Mouse (Mus musculus): ENCODE results near the gene Tmem131l. TPM values are rescaled to one million over a fixed set of nuclear protein-coding genes. Genes with fewer than 3 reads are reported as not detected.
A peak's percentile ranks its signal among the peaks of the same experiment; 100 is the strongest.

Tmem131l gene
- polyA plus RNA-seq, 1 experiment from 2014 or later: 35.7 TPM

- no peak overlapping the region for H3K27ac ChIP-seq (ENCODE audit: low read depth, low read length)
Measured at GRCm38 (mm10) chr3:83915102-83915501, 124.9 kb downstream of the Tmem131l start.

DNA sequence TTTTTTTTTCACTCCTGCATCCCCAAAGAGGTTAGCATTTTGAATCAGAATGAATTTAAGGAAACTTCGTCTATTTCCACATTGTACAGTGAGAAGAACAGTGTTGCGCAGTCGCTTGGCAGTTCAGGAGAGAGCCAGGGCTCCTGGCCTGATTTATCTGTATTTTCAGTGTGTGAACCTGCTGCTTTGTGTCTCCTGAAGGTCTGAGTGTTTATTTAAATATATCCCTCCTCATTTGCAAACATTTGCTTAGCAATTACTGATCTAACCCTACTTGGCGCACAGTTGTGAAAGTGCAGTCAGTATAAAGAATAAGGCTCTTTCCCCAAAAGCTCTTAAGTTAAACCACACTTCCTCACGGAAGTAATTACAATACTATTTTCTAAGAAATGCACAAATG is 129.3 kb downstream of the Tmem131l start:
- 90% methylated on average over 5 of the region's 5 CpGs for WGBS
- DNase-seq (ENCODE audit: low spot score): no peak

More at GRCm38 (mm10) chr3:83915102-83915501, 124.9 kb downstream of the Tmem131l start:
- ATAC-seq (replicated peaks; ENCODE audit: low FRiP score) (no peak), DNase-seq (ENCODE audit: low spot score) (no peak)
- H3K27me3 ChIP-seq (replicated peaks; ENCODE audit: control insufficient read depth, insufficient read depth, low read length): no peaks in the 10 kb centered on the region
- H3K9me3 ChIP-seq (ENCODE audit: control insufficient read depth, low read length): no peaks in the 10 kb centered on the region
- 81% methylated on average over 3 of the region's 3 CpGs for WGBS
- H3K4me2 ChIP-seq: no peak overlapping the region
- no peaks in the 10 kb centered on the region for H3K4me1 ChIP-seq (replicated peaks; ENCODE audit: control insufficient read depth, insufficient read depth, low read length)
- H3K36me3 ChIP-seq (ENCODE audit: control insufficient read depth, insufficient read depth, low read length): peaks cover 22% of the 10 kb centered on the region
- no peak overlapping the region for H3K4me3 ChIP-seq (ENCODE audit: low read depth, low read length)
- H3K9ac ChIP-seq (ENCODE audit: low read depth, low read length): no peak overlapping the region

DNA sequence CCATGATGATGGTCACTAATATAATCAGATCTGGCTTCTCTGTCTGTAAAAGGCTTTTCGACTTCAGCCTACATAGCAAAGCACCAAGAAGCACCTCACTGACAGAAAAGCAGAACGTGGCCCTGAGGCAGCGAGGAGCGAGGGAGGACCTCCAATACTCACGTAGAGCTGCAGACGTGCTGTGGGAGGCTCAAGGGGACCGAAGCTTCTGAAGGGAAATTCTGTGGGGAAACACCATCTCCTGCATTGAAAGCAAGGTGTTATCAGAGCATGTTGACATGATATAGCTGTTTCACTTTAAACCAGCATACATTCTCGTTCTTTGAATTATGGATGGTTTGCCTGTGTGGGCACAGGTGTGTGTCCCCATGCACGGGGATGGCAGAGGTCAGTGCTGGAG is 133.8 kb downstream of the Tmem131l start:
- H3K27ac ChIP-seq (ENCODE audit: low read depth, low read length): no peak overlapping the region
- no peak for ATAC-seq (replicated peaks; ENCODE audit: low FRiP score)
- 93% methylated on average over 9 of the region's 9 CpGs for WGBS
- H3K9ac ChIP-seq (ENCODE audit: low read depth, low read length): no peak overlapping the region
- no peaks in the 10 kb centered on the region for H3K4me1 ChIP-seq (replicated peaks; ENCODE audit: control insufficient read depth, insufficient read depth, low read length)
- peaks cover 15% of the 10 kb centered on the region for H3K36me3 ChIP-seq (ENCODE audit: control insufficient read depth, insufficient read depth, low read length)
- no peaks in the 10 kb centered on the region for H3K9me3 ChIP-seq (ENCODE audit: control insufficient read depth, low read length)
- DNase-seq (ENCODE audit: low spot score): no peak
- H3K4me3 ChIP-seq (ENCODE audit: low read depth, low read length): no peak overlapping the region
- no peak overlapping the region for H3K4me2 ChIP-seq
- no peaks in the 10 kb centered on the region for H3K27me3 ChIP-seq (replicated peaks; ENCODE audit: control insufficient read depth, insufficient read depth, low read length)

More for the DNA sequence above, 129.3 kb downstream of the Tmem131l start:
- H3K4me1 ChIP-seq (replicated peaks; ENCODE audit: control insufficient read depth, insufficient read depth, low read length): no peaks in the 10 kb centered on the region
- H3K4me2 ChIP-seq: no peak overlapping the region
- no peak overlapping the region for H3K9ac ChIP-seq (ENCODE audit: low read depth, low read length)
- no peak overlapping the region for H3K4me3 ChIP-seq (ENCODE audit: low read depth, low read length)
- no peaks in the 10 kb centered on the region for H3K9me3 ChIP-seq (ENCODE audit: control insufficient read depth, low read length)
- ATAC-seq (replicated peaks; ENCODE audit: low FRiP score): no peak
- H3K27ac ChIP-seq (ENCODE audit: low read depth, low read length): no peak overlapping the region
- H3K36me3 ChIP-seq (ENCODE audit: control insufficient read depth, insufficient read depth, low read length): peaks cover 13% of the 10 kb centered on the region
- H3K27me3 ChIP-seq (replicated peaks; ENCODE audit: control insufficient read depth, insufficient read depth, low read length): no peaks in the 10 kb centered on the region

DNA sequence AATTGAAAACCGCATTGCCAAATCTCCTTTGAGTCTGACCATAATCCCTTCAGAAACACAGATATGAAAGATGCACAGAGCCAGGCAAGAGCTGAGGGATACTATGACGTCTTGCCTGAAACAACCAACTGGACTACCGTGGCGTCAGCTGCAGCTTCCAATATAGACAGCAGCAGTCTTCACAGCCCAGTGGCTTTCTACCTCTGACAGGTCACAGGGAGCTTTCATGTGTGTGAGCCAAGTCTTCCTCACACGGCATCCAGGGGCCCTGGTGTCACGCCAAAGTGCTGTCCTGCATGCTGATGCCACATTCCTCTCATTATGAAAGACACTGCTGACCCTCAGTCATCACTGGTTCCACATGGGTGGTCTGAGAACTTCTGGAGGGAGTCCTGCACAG is 134.8 kb downstream of the Tmem131l start:
- H3K4me1 ChIP-seq (replicated peaks; ENCODE audit: control insufficient read depth, insufficient read depth, low read length): no peaks in the 10 kb centered on the region
- no peak for DNase-seq (ENCODE audit: low spot score)
- no peak for ATAC-seq (replicated peaks; ENCODE audit: low FRiP score)
- WGBS: 86% methylated on average over 6 of the region's 6 CpGs
- no peaks in the 10 kb centered on the region for H3K27me3 ChIP-seq (replicated peaks; ENCODE audit: control insufficient read depth, insufficient read depth, low read length)
- H3K36me3 ChIP-seq (ENCODE audit: control insufficient read depth, insufficient read depth, low read length): peaks cover 15% of the 10 kb centered on the region
- no peak overlapping the region for H3K4me3 ChIP-seq (ENCODE audit: low read depth, low read length)
- no peaks in the 10 kb centered on the region for H3K9me3 ChIP-seq (ENCODE audit: control insufficient read depth, low read length)
- H3K27ac ChIP-seq (ENCODE audit: low read depth, low read length): no peak overlapping the region
- H3K9ac ChIP-seq (ENCODE audit: low read depth, low read length): no peak overlapping the region
- H3K4me2 ChIP-seq: no peak overlapping the region

DNA sequence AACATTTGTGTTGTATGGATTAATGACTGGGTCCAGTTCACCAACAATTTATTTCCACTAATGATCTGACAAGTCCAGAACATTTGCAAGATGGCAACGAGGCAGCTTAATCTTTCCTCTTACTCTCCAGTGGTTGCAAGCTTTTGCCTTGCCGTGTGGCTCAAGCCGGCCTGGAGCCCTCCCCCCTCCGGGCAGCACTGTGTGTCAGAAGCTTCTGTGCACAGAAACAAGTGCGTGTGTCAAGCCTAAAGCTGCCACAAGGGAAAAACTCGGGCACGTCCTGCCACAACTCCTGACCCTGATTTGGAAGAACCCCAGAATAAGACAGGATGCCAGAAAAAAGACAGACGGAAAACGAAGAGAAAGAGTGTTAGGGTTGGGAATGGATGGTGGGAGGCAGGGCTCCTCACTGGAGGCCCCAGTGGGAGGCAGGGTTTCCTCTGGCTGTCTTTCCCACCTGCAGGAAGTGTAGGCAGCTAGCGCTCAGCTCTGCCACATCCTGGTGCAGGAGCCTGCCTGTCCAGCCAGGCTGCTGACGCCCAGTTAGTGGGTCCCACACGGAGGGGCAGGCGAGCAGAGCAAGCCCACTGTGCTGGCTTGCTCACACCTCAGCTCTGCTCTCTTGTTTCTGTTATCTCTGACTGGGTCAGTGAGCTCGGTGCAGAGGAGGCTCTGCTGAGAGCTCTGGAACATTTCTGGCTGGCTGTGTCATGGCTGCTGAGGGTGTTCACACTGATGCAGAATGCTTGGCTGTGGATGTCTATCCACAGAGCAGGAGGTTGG is 135.6 kb downstream of the Tmem131l start:
- 76% methylated on average over 14 of the region's 14 CpGs for WGBS
- ATAC-seq (replicated peaks; ENCODE audit: low FRiP score) (no peak), DNase-seq (ENCODE audit: low spot score) (no peak)
- Histone ChIP-seq H3K27ac (ENCODE audit: low read depth, low read length) (no peak overlapping the region), H3K27me3 (replicated peaks; ENCODE audit: control insufficient read depth, insufficient read depth, low read length) (no peaks in the 10 kb centered on the region), H3K4me3 (ENCODE audit: low read depth, low read length) (no peak overlapping the region), H3K4me1 (replicated peaks; ENCODE audit: control insufficient read depth, insufficient read depth, low read length) (no peaks in the 10 kb centered on the region), H3K9me3 (ENCODE audit: control insufficient read depth, low read length) (no peaks in the 10 kb centered on the region), H3K36me3 (ENCODE audit: control insufficient read depth, insufficient read depth, low read length) (peaks cover 20% of the 10 kb centered on the region), H3K4me2 (no peak overlapping the region), H3K9ac (ENCODE audit: low read depth, low read length) (no peak overlapping the region)

DNA sequence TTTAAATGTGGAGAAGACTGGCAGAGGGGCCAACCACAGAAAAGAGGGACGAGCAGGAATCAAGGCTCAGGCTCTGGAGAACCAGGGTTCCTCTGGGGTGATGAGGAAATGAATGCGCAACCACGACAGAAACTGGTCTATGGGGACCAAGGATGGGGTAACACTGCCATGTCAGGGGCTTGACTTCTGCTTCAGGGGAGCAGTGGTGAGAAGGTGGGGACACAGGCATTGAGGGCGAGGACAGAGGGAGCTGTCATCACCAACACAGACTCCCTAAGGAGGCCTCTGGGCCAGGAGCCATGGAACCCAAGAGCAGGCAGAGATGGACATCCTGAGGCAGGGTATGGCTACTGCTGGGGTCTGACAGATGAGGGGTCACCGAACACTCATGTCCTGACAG is 137.0 kb downstream of the Tmem131l start:
- no peak overlapping the region for H3K4me2 ChIP-seq
- H3K9ac ChIP-seq (ENCODE audit: low read depth, low read length): no peak overlapping the region
- no peak overlapping the region for H3K27ac ChIP-seq (ENCODE audit: low read depth, low read length)
- no peaks in the 10 kb centered on the region for H3K9me3 ChIP-seq (ENCODE audit: control insufficient read depth, low read length)
- DNase-seq (ENCODE audit: low spot score): no peak
- no peak overlapping the region for H3K4me3 ChIP-seq (ENCODE audit: low read depth, low read length)
- no peak for ATAC-seq (replicated peaks; ENCODE audit: low FRiP score)
- peaks cover 27% of the 10 kb centered on the region for H3K36me3 ChIP-seq (ENCODE audit: control insufficient read depth, insufficient read depth, low read length)
- H3K4me1 ChIP-seq (replicated peaks; ENCODE audit: control insufficient read depth, insufficient read depth, low read length): no peaks in the 10 kb centered on the region
- H3K27me3 ChIP-seq (replicated peaks; ENCODE audit: control insufficient read depth, insufficient read depth, low read length): no peaks in the 10 kb centered on the region
- WGBS: 89% methylated on average over 5 of the region's 5 CpGs

DNA sequence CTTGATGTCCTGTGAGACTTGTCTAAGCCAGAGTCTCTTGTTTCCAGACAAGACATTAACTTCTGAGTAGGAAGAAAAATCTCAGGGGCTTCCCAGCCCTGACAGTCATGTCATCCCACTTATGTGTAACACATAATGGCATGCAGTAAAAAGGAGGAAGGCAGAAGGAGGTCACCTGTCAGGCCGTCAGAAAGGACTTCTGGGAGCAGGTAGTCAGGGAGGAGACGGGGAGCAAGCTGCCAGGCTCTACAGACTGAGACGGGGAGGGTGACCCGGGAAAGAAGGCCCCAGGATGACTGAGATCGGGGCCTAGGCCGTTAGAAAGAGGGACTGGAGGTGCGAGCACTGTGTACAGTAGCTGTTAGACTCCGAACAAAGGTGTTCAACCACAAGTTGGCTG is 137.5 kb downstream of the Tmem131l start:
- no peak for DNase-seq (ENCODE audit: low spot score)
- Histone ChIP-seq H3K36me3 (ENCODE audit: control insufficient read depth, insufficient read depth, low read length) (peaks cover 30% of the 10 kb centered on the region), H3K4me1 (replicated peaks; ENCODE audit: control insufficient read depth, insufficient read depth, low read length) (no peaks in the 10 kb centered on the region), H3K4me2 (no peak overlapping the region), H3K27me3 (replicated peaks; ENCODE audit: control insufficient read depth, insufficient read depth, low read length) (no peaks in the 10 kb centered on the region), H3K9me3 (ENCODE audit: control insufficient read depth, low read length) (no peaks in the 10 kb centered on the region), H3K27ac (ENCODE audit: low read depth, low read length) (no peak overlapping the region), H3K4me3 (ENCODE audit: low read depth, low read length) (no peak overlapping the region), H3K9ac (ENCODE audit: low read depth, low read length) (no peak overlapping the region)
- 82% methylated on average over 8 of the region's 8 CpGs for WGBS
- ATAC-seq (replicated peaks; ENCODE audit: low FRiP score): no peak

- Histone ChIP-seq H3K9me3 (ENCODE audit: control insufficient read depth, low read length) (no peaks in the 10 kb centered on the region), H3K4me1 (replicated peaks; ENCODE audit: control insufficient read depth, insufficient read depth, low read length) (no peaks in the 10 kb centered on the region), H3K27ac (ENCODE audit: low read depth, low read length) (no peak overlapping the region), H3K9ac (ENCODE audit: low read depth, low read length) (no peak overlapping the region), H3K4me3 (ENCODE audit: low read depth, low read length) (no peak overlapping the region), H3K36me3 (ENCODE audit: control insufficient read depth, insufficient read depth, low read length) (peaks cover 30% of the 10 kb centered on the region), H3K27me3 (replicated peaks; ENCODE audit: control insufficient read depth, insufficient read depth, low read length) (no peaks in the 10 kb centered on the region), H3K4me2 (no peak overlapping the region)
- DNase-seq (ENCODE audit: low spot score): no peak
- WGBS: 92% methylated on average over 12 of the region's 12 CpGs
- ATAC-seq (replicated peaks; ENCODE audit: low FRiP score): no peak
Measured at GRCm38 (mm10) chr3:83900756-83901373, 139.1 kb downstream of the Tmem131l start.

GRCm38 (mm10) chr3:83899556-83899955 is 140.4 kb downstream of the Tmem131l start:
- Histone ChIP-seq H3K27me3 (replicated peaks; ENCODE audit: control insufficient read depth, insufficient read depth, low read length) (no peaks in the 10 kb centered on the region), H3K4me1 (replicated peaks; ENCODE audit: control insufficient read depth, insufficient read depth, low read length) (no peaks in the 10 kb centered on the region), H3K9ac (ENCODE audit: low read depth, low read length) (no peak overlapping the region), H3K9me3 (ENCODE audit: control insufficient read depth, low read length) (no peaks in the 10 kb centered on the region), H3K4me3 (ENCODE audit: low read depth, low read length) (no peak overlapping the region), H3K4me2 (no peak overlapping the region), H3K36me3 (ENCODE audit: control insufficient read depth, insufficient read depth, low read length) (peaks cover 27% of the 10 kb centered on the region), H3K27ac (ENCODE audit: low read depth, low read length) (no peak overlapping the region)
- ATAC-seq (replicated peaks; ENCODE audit: low FRiP score) (0 out of 2 replicates have a peak, but pooled peaks have one; percentile 18), DNase-seq (ENCODE audit: low spot score) (no peak)
- WGBS: 65% methylated on average over 8 of the region's 8 CpGs
